Mouse (Mus musculus) T-helper 1 cell (primary cell): ENCODE data around the gene Traf1.

ENCODE experiments used
- in situ Hi-C: fragments of 300-600 bp; cut with MboI, MseI; formaldehyde crosslinking; loops from one replicate; pipeline ENCODE4 v1.15.1; 2025; ENCODE audit warnings: high pct_unique_total_duplicates

Traf1 gene

GRCm38 (mm10) chr2:34902731-34903130, 58.8 kb downstream of the Traf1 start:
- in situ Hi-C loops = loop anchor here (10.0 kb wide), 1 partner anchor 1768 kb away; the partner anchor contains the start of gene Garnl3

GRCm38 (mm10) chr2:34901726-34902125, 59.8 kb downstream of the Traf1 start:
- in situ Hi-C loops = loop anchor here (10.0 kb wide), 1 partner anchor 1767 kb away; the partner anchor contains the start of gene Garnl3

GRCm38 (mm10) chr2:34900412-34900811, 61.2 kb downstream of the Traf1 start:
- in situ Hi-C loops = loop anchor here (10.0 kb wide), 1 partner anchor 1766 kb away; the partner anchor contains the start of gene Garnl3

- in situ Hi-C loops = loop anchor here (10.0 kb wide), 1 partner anchor 1765 kb away; the partner anchor contains the start of gene Garnl3
Measured at GRCm38 (mm10) chr2:34899682-34900081, 61.9 kb downstream of the Traf1 start.

- in situ Hi-C loops = no loop called here
Measured at GRCm38 (mm10) chr2:34897820-34898219, 63.8 kb downstream of the Traf1 start.

- in situ Hi-C loops = no loop called here
Measured at GRCm38 (mm10) chr2:34896821-34897460, 64.6 kb downstream of the Traf1 start.

GRCm38 (mm10) chr2:34895503-34896113, 66.0 kb downstream of the Traf1 start:
- in situ Hi-C loops = no loop called here

GRCm38 (mm10) chr2:34893950-34894349, 67.6 kb downstream of the Traf1 start:
- in situ Hi-C loops = no loop called here
